Mouse (Mus musculus) hindbrain, embryonic 16.5 days (tissue): ENCODE measurements around the gene Sipa1l2. TPM values are rescaled to one million over a fixed set of nuclear protein-coding genes. Genes with fewer than 3 reads are reported as not detected.

Experiments used
- ATAC-seq: fragments of 200-750 bp; cut with Nextera tagmentation; 2 replicates; pipeline ENCODE4 v1.8.0; 2017; ENCODE audit warnings: moderate TSS enrichment, moderate library complexity
- H3K27ac ChIP-seq: fragments of 300-500 bp; sonication (generic); 2 replicates; pipeline ENCODE4 v1.5.1; 2014; ENCODE audit warnings: low read depth, mild to moderate bottlenecking, control low read depth, low read length, moderate library complexity
- H3K27me3 ChIP-seq: fragments of 300-500 bp; sonication (generic); replicated peaks from 2 replicates; pipeline ENCODE4 v1.6.1; 2014; ENCODE audit warnings: low read length; ENCODE audit not compliant: control insufficient read depth, insufficient read depth
- H3K36me3 ChIP-seq: fragments of 300-500 bp; sonication (generic); 2 replicates; pipeline ENCODE4 v1.6.1; 2014; ENCODE audit warnings: mild to moderate bottlenecking, low read length, moderate library complexity, mixed read lengths; ENCODE audit not compliant: control insufficient read depth, insufficient read depth
- H3K4me1 ChIP-seq: fragments of 300-500 bp; sonication (generic); 2 replicates; pipeline ENCODE4 v1.6.1; 2014; ENCODE audit warnings: low read depth, low read length; ENCODE audit not compliant: control insufficient read depth, insufficient read depth
- H3K4me2 ChIP-seq: fragments of 300-500 bp; sonication (generic); 2 replicates; pipeline ENCODE4 v1.6.1; 2014; ENCODE audit warnings: mild to moderate bottlenecking, low read length, control low read depth, moderate library complexity
- H3K4me3 ChIP-seq: fragments of 300-500 bp; sonication (generic); 2 replicates; pipeline ENCODE4 v1.5.1; 2014; ENCODE audit warnings: mild to moderate bottlenecking, low read length, control low read depth, moderate library complexity
- H3K9ac ChIP-seq: fragments of 300-500 bp; sonication (generic); 2 replicates; pipeline ENCODE4 v1.6.1; 2014; ENCODE audit warnings: low read depth, mild to moderate bottlenecking, control low read depth, low read length, moderate library complexity
- H3K9me3 ChIP-seq: fragments of 300-500 bp; sonication (generic); 2 replicates; pipeline ENCODE4 v1.6.1; 2014; ENCODE audit warnings: mild to moderate bottlenecking, low read length, moderate library complexity; ENCODE audit not compliant: control insufficient read depth
- WGBS: fragments of 180-500 bp; shearing (Covaris S2); extraction: QIAGEN DNeasy Blood & Tissue Kit; methylation state at CpG from one replicate; pipeline ENCODE4 v1.1.7; 2014; 5-methylcytosine and 5-hydroxymethylcytosine counted together
- polyA plus RNA-seq: library from polyadenylated mRNA; unstranded; fragments of >200 nt; fragmentation: Nextera tagmentation; extraction: Ambion mirVana; gene quantifications from 2 replicates; pipeline ENCODE4 v1.2.1, GENCODE M21; 2015

The Sipa1l2 gene
- polyA plus RNA-seq, 1 experiment from 2014 or later: 15.9 TPM

GRCm38 (mm10) chr8:125368341-125369035 is 201.1 kb downstream of the Sipa1l2 start:
- no peaks in the 10 kb centered on the region for H3K36me3 ChIP-seq
- no peak overlapping the region for H3K9ac ChIP-seq
- H3K27me3 ChIP-seq: no peaks in the 10 kb centered on the region
- ATAC-seq: no peak
- no peak overlapping the region for H3K4me2 ChIP-seq
- H3K4me3 ChIP-seq: no peak overlapping the region
- no peaks in the 10 kb centered on the region for H3K9me3 ChIP-seq
- H3K4me1 ChIP-seq: peaks cover 7% of the 10 kb centered on the region
- no peak overlapping the region for H3K27ac ChIP-seq
- 55% methylated on average over 4 of the region's 4 CpGs for WGBS

Other genes starting within 250 kb of the Sipa1l2 start
- gene Map10, start 100.0 kb upstream of the Sipa1l2 start, polyA plus RNA-seq: 6.3 and 6.7 TPM in 2 replicates
- 35.4 and 37.6 TPM in 2 replicates for gene Ntpcr, start 160.2 kb upstream of the Sipa1l2 start, polyA plus RNA-seq